Mouse (Mus musculus): Measurements from ENCODE around the gene Dbr1. TPM values are rescaled to one million over a fixed set of nuclear protein-coding genes. Genes with fewer than 3 reads are reported as not detected.
A peak's percentile ranks its signal among the peaks of the same experiment; 100 is the strongest.

Dbr1 gene
- total and polyA plus RNA-seq, 3 experiments, result 51.6 to 53.7 TPM; not detected in 1

- Histone ChIP-seq H3K27ac (ENCODE audit: control insufficient read depth, low read depth, low read length) (no peak within 1 kb of the TSS), H3K4me1 (ENCODE audit: control insufficient read depth in 1 of 2, insufficient read depth in 2 of 2, low read length in 2 of 2) (peaks cover 0 to 2% of the 10 kb centered on the region in 2 experiments; a peak in 1 of 4 replicates), H3K9me3 (replicated peaks; ENCODE audit: insufficient read depth, low read length) (no peaks in the 10 kb centered on the region), H3K36me3 (ENCODE audit: control insufficient read depth in 1 of 2, insufficient read depth in 2 of 2, low read length in 2 of 2) (no peaks in the 10 kb centered on the region), H3K4me3 (ENCODE audit: control insufficient read depth in 1 of 2, insufficient read depth in 1 of 2, low read depth in 2 of 2, low read length in 2 of 2) (no peak within 1 kb of the TSS), H3K27me3 (ENCODE audit: control insufficient read depth in 1 of 2, insufficient read depth in 2 of 2, low read length in 2 of 2) (peaks cover 0 to 2% of the 10 kb centered on the region in 2 experiments; a peak in 1 of 4 replicates), H3K79me2 (ENCODE audit: control insufficient read depth, insufficient read depth, low read length, poor library complexity) (no peaks in the 10 kb centered on the region), H3K9ac (ENCODE audit: control insufficient read depth, low read depth, low read length, poor library complexity, severe bottlenecking) (no peak within 1 kb of the TSS)
- TF ChIP-seq POLR2AphosphoS2 (IDR thresholded peaks at IDR 0.05; ENCODE audit: low read length), result no peak
- TF ChIP-seq POLR2A (IDR thresholded peaks at IDR 0.05; ENCODE audit: control insufficient read depth in 1 of 2, insufficient read depth in 1 of 2, low read depth in 1 of 2, low read length in 2 of 2, poor library complexity in 1 of 2), result no peak
- TF ChIP-seq UBTF (IDR thresholded peaks at IDR 0.05; ENCODE audit: borderline replicate concordance, insufficient read depth, low read depth, low read length), result no peak
- TF ChIP-seq MYB (IDR thresholded peaks at IDR 0.05; ENCODE audit: low read depth, low read length), result no peak
- TF ChIP-seq NELFE (IDR thresholded peaks at IDR 0.05; ENCODE audit: low read depth, low read length), result no peak
- TF ChIP-seq SIN3A (IDR thresholded peaks at IDR 0.05; ENCODE audit: low read length), result no peak
- no peak for TF ChIP-seq POLR2AphosphoS5 (IDR thresholded peaks at IDR 0.05; ENCODE audit: borderline replicate concordance, low read depth, low read length)
- no peak for TF ChIP-seq TBP (IDR thresholded peaks at IDR 0.05; ENCODE audit: low read depth, low read length)
- DNase-seq (ENCODE audit: low read depth, low spot score), result peak; percentile 36
These were observed 36.6 kb downstream of the Dbr1 start, which contains the start of gene A4gnt for GRCm38 (mm10) chr9:99612202-99612601. TSS of gene A4gnt (plus strand) at chr9:99612502.

- H3K9ac ChIP-seq (ENCODE audit: control insufficient read depth, low read depth, low read length, poor library complexity, severe bottlenecking), result no peak overlapping the region
- H3K9me3 ChIP-seq (replicated peaks; ENCODE audit: insufficient read depth, low read length), result no peaks in the 10 kb centered on the region
- TF ChIP-seq ELF1 (IDR thresholded peaks at IDR 0.05; ENCODE audit: low read depth, low read length) (no peak), MXI1 (IDR thresholded peaks at IDR 0.05; ENCODE audit: low read depth, low read length) (no peak), ZMIZ1 (IDR thresholded peaks at IDR 0.05; ENCODE audit: low read depth, low read length) (no peak), SIN3A (IDR thresholded peaks at IDR 0.05; ENCODE audit: low read length) (no peak), ZC3H11A (IDR thresholded peaks at IDR 0.05; ENCODE audit: low read depth, low read length) (no peak), MAFK (IDR thresholded peaks at IDR 0.05; ENCODE audit: borderline replicate concordance, low read depth, low read length) (no peak), MEF2A (IDR thresholded peaks at IDR 0.05; ENCODE audit: extremely low read depth, insufficient replicate concordance, low read depth, low read length, poor library complexity, severe bottlenecking) (no peak)
- H3K4me1 ChIP-seq (ENCODE audit: control insufficient read depth in 1 of 2, insufficient read depth in 2 of 2, low read length in 2 of 2), result no peaks in the 10 kb centered on the region
- no peaks in the 10 kb centered on the region for H3K27me3 ChIP-seq (ENCODE audit: control insufficient read depth in 1 of 2, insufficient read depth in 2 of 2, low read length in 2 of 2)
- H3K4me3 ChIP-seq (ENCODE audit: control insufficient read depth in 1 of 2, insufficient read depth in 1 of 2, low read depth in 2 of 2, low read length in 2 of 2), result no peak overlapping the region
- H3K79me2 ChIP-seq (ENCODE audit: control insufficient read depth, insufficient read depth, low read length, poor library complexity), result no peaks in the 10 kb centered on the region
- H3K27ac ChIP-seq (ENCODE audit: control insufficient read depth, low read depth, low read length), result no peak overlapping the region
- no peaks in the 10 kb centered on the region for H3K36me3 ChIP-seq (ENCODE audit: control insufficient read depth in 1 of 2, insufficient read depth in 2 of 2, low read length in 2 of 2)
- DNase-seq (ENCODE audit: low read depth, low spot score), result no peak
These were observed 44.1 kb downstream of the Dbr1 start for GRCm38 (mm10) chr9:99619688-99620087.

GRCm38 (mm10) chr9:99620196-99620595, 44.6 kb downstream of the Dbr1 start:
- no peaks in the 10 kb centered on the region for H3K27me3 ChIP-seq (ENCODE audit: control insufficient read depth in 1 of 2, insufficient read depth in 2 of 2, low read length in 2 of 2)
- H3K79me2 ChIP-seq (ENCODE audit: control insufficient read depth, insufficient read depth, low read length, poor library complexity), result no peaks in the 10 kb centered on the region
- no peak overlapping the region for H3K4me3 ChIP-seq (ENCODE audit: control insufficient read depth in 1 of 2, insufficient read depth in 1 of 2, low read depth in 2 of 2, low read length in 2 of 2)
- no peak overlapping the region for H3K9ac ChIP-seq (ENCODE audit: control insufficient read depth, low read depth, low read length, poor library complexity, severe bottlenecking)
- H3K36me3 ChIP-seq (ENCODE audit: control insufficient read depth in 1 of 2, insufficient read depth in 2 of 2, low read length in 2 of 2), result no peaks in the 10 kb centered on the region
- no peak overlapping the region for H3K27ac ChIP-seq (ENCODE audit: control insufficient read depth, low read depth, low read length)
- H3K9me3 ChIP-seq (replicated peaks; ENCODE audit: insufficient read depth, low read length), result no peaks in the 10 kb centered on the region
- H3K4me1 ChIP-seq (ENCODE audit: control insufficient read depth in 1 of 2, insufficient read depth in 2 of 2, low read length in 2 of 2), result no peaks in the 10 kb centered on the region
- no peak for DNase-seq (ENCODE audit: low read depth, low spot score)
- TF ChIP-seq ZMIZ1 (IDR thresholded peaks at IDR 0.05; ENCODE audit: low read depth, low read length) (no peak), MAZ (IDR thresholded peaks at IDR 0.05; ENCODE audit: low read depth, low read length) (no peak), POLR2A (IDR thresholded peaks at IDR 0.05; ENCODE audit: control insufficient read depth in 1 of 2, insufficient read depth in 1 of 2, low read depth in 1 of 2, low read length in 2 of 2, poor library complexity in 1 of 2) (no peak), MAX (IDR thresholded peaks at IDR 0.05; ENCODE audit: low read length) (no peak), USF1 (IDR thresholded peaks at IDR 0.05; ENCODE audit: low read depth, low read length) (no peak), NRF1 (IDR thresholded peaks at IDR 0.05; ENCODE audit: insufficient read depth, low read depth, low read length, poor library complexity, severe bottlenecking) (no peak), GABPA (IDR thresholded peaks at IDR 0.05; ENCODE audit: low read depth, low read length) (no peak), ZNF384 (IDR thresholded peaks at IDR 0.05; ENCODE audit: low read depth, low read length) (no peak), USF2 (IDR thresholded peaks at IDR 0.05; ENCODE audit: borderline replicate concordance in 1 of 2, insufficient read depth in 1 of 2, low read depth in 1 of 2, low read length in 2 of 2) (no peak), RCOR1 (IDR thresholded peaks at IDR 0.05; ENCODE audit: low read depth, low read length) (no peak), MEF2A (IDR thresholded peaks at IDR 0.05; ENCODE audit: extremely low read depth, insufficient replicate concordance, low read depth, low read length, poor library complexity, severe bottlenecking) (no peak), CHD1 (IDR thresholded peaks at IDR 0.05; ENCODE audit: low read depth, low read length) (no peak), EP300 (IDR thresholded peaks at IDR 0.05; ENCODE audit: low read depth in 1 of 2, low read length in 2 of 2) (no peak), MAFK (IDR thresholded peaks at IDR 0.05; ENCODE audit: borderline replicate concordance, low read depth, low read length) (no peak), SMC3 (IDR thresholded peaks at IDR 0.05; ENCODE audit: low read depth, low read length) (no peak)

Data from MEL (cell line).